In the genomic region with DNA sequence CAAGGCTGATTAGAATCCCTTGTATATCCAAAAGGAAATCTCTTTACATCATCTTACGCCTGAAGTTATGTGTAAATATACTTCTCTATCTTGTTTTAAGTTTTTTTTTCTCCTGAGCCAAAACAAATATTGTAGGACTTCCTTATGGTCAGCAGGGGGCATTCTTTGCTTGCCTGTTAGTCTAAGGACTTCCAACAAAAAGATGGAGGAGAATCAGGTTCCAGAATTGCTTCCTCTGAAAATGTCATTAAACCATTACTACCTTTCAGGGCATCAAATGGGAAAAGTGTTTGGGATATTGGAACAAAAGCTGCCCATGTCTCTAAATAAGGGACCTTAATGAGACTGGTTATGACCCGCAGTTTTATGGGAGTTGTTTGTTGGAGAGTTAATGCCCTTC, we compare ENCODE assay signal across 10 mouse cellular contexts. TPM values are rescaled to one million over a fixed set of nuclear protein-coding genes. Genes with fewer than 3 reads are reported as not detected.
DNase-seq lines count a peak whose midpoint lies in the region; ATAC-seq and TF ChIP-seq lines count a peak whose summit lies in the region.
"Had no signal": no experiment of that assay in that cellular context is flagged by ENCODE, and none has a peak within 500 bp of the region (broad histone marks: within the 10 kb centered on the region; RNA-seq: fewer than 3 reads in every experiment).

No protein-coding gene starts in this region.

- no peak overlapping the region for H3K4me3 ChIP-seq in heart, postnatal 0 days (ENCODE audit: low read depth, low read length)
- H3K4me3 ChIP-seq: liver, embryonic 13.5 days had no signal

- no peaks in the 10 kb centered on the region for H3K27me3 ChIP-seq in heart, postnatal 0 days (ENCODE audit: control insufficient read depth, insufficient read depth, low read length)
- H3K27me3 ChIP-seq: liver, embryonic 13.5 days had no signal

- DNase-seq in heart, postnatal 0 days (ENCODE audit: low spot score) = peak; percentile 37
- no peak for DNase-seq in heart, postnatal 36 days
- peak; percentile 64 for DNase-seq in 3T3-L1 (ENCODE audit: low read depth, low spot score)
- peak; percentile 30 for DNase-seq in Muller cell, postnatal 12 days (ENCODE audit: inconsistent ontology term)
- peak; percentile 38 for DNase-seq in kidney, postnatal 14 days
- no peak for DNase-seq in urinary bladder, postnatal 4 days (ENCODE audit: low spot score in 2 of 2)
- no peak for DNase-seq in frontal cortex, postnatal 14 days (ENCODE audit: low spot score in 2 of 2)
- no peak for DNase-seq in gastrocnemius, adult 8-10 months (ENCODE audit: low spot score in 2 of 2)
- DNase-seq: adrenal gland, postnatal 25 days; liver, embryonic 13.5 days had no signal

- peaks cover 53% of the 10 kb centered on the region for H3K36me3 ChIP-seq in heart, postnatal 0 days (replicated peaks; ENCODE audit: control insufficient read depth, insufficient read depth, low read length)

- no peak overlapping the region for H3K9ac ChIP-seq in heart, postnatal 0 days (replicated peaks; ENCODE audit: low read depth, low read length)
- H3K9ac ChIP-seq: liver, embryonic 13.5 days had no signal

- intact Hi-C loops in heart, postnatal 36 days (cut with DNase I) = loop anchor here (1.0 kb wide), 1 partner anchor 50 kb away; no protein-coding TSS in a partner anchor

- ATAC-seq in heart, postnatal 0 days (ENCODE audit: insufficient read depth, low read depth) = no peak; the same call in 1 of the 2 replicates

- H3K4me2 ChIP-seq in heart, postnatal 0 days (ENCODE audit: low read depth, low read length) = 0 out of 2 replicates have a peak overlapping the region, but pooled peaks have one; percentile 9
- H3K4me2 ChIP-seq: liver, embryonic 13.5 days had no signal

- peak; percentile 67 for TF ChIP-seq CTCF in heart, postnatal 0 days (IDR thresholded peaks at IDR 0.05; ENCODE audit: low read depth)

- WGBS in heart, postnatal 0 days = 71% methylated on average over 2 of the region's 2 CpGs

- H3K27ac ChIP-seq in heart, postnatal 0 days (ENCODE audit: low read depth) = no peak overlapping the region
- H3K27ac ChIP-seq: liver, embryonic 13.5 days had no signal

- no peaks in the 10 kb centered on the region for H3K4me1 ChIP-seq in heart, postnatal 0 days (ENCODE audit: control insufficient read depth, insufficient read depth)

- no peak for TF ChIP-seq EP300 in heart, postnatal 0 days (IDR thresholded peaks at IDR 0.05; ENCODE audit: low read depth)

- H3K9me3 ChIP-seq in heart, postnatal 0 days (replicated peaks; ENCODE audit: control insufficient read depth, low read length) = no peaks in the 10 kb centered on the region
- H3K9me3 ChIP-seq: liver, embryonic 13.5 days had no signal

RNA-seq across cellular contexts. Expression of gene Ormdl2, which starts 24.1 kb away (rescaled TPM):
- total RNA-seq in heart, postnatal 0 days (2014; rRNA removed; ENCODE audit: low replicate concordance) = 27.6 and 32.1 TPM in 2 replicates
- 20.2 and 26.7 TPM in 2 replicates for polyA plus RNA-seq in heart, postnatal 0 days (2015; fragmentation: Nextera tagmentation; extraction: Ambion mirVana)
- 1 to 10 TPM; 7.9 to 8.0 TPM for total RNA-seq in heart, postnatal 36 days (2021)
- total RNA-seq in gastrocnemius, adult 8-10 months (2022) = 1 to 10 TPM; 2.1 to 3.8 (median 2.7) TPM

RNA-seq across cellular contexts. Expression of gene Sarnp, which starts 28.4 kb away (rescaled TPM):
- 19.4 and 20.0 TPM in 2 replicates for total RNA-seq in heart, postnatal 0 days (2014; rRNA removed; ENCODE audit: low replicate concordance)
- 135 and 141 TPM in 2 replicates for polyA plus RNA-seq in heart, postnatal 0 days (2015; fragmentation: Nextera tagmentation; extraction: Ambion mirVana)
- total RNA-seq in heart, postnatal 36 days (2021) = 10 to 100 TPM; 38.0 to 39.1 TPM
- 10 to 100 TPM; 20.0 to 29.0 (median 24.0) TPM for total RNA-seq in gastrocnemius, adult 8-10 months (2022)

RNA-seq across cellular contexts. Expression of gene Tmem198b, which starts 41.3 kb away (rescaled TPM):
- 17.9 and 24.4 TPM in 2 replicates for total RNA-seq in heart, postnatal 0 days (2014; rRNA removed; ENCODE audit: low replicate concordance)
- polyA plus RNA-seq in heart, postnatal 0 days (2015; fragmentation: Nextera tagmentation; extraction: Ambion mirVana) = 11.1 and 11.6 TPM in 2 replicates
- 1 to 10 TPM; 6.8 to 7.0 TPM for total RNA-seq in heart, postnatal 36 days (2021)
- 1 to 10 TPM; 2.0 to 2.3 (median 2.2) TPM for total RNA-seq in gastrocnemius, adult 8-10 months (2022)

RNA-seq across cellular contexts. Expression of gene Dnajc14, which starts 41.7 kb away (rescaled TPM):
- total RNA-seq in heart, postnatal 0 days (2014; rRNA removed; ENCODE audit: low replicate concordance) = 28.6 and 29.7 TPM in 2 replicates
- 27.6 and 29.8 TPM in 2 replicates for polyA plus RNA-seq in heart, postnatal 0 days (2015; fragmentation: Nextera tagmentation; extraction: Ambion mirVana)
- total RNA-seq in heart, postnatal 36 days (2021) = 10 to 100 TPM; 32.8 to 36.4 TPM
- total RNA-seq in gastrocnemius, adult 8-10 months (2022) = 10 to 100 TPM; 23.5 to 27.2 (median 26.1) TPM

RNA-seq across cellular contexts. Expression of gene Gdf11, which starts 46.0 kb away (rescaled TPM):
- total RNA-seq in heart, postnatal 0 days (2014; rRNA removed; ENCODE audit: low replicate concordance) = 1.6 and 6.7 TPM in 2 replicates
- 1.5 and 1.7 TPM in 2 replicates for polyA plus RNA-seq in heart, postnatal 0 days (2015; fragmentation: Nextera tagmentation; extraction: Ambion mirVana)
- total RNA-seq in heart, postnatal 36 days (2021) = 1 to 10 TPM; 1.9 to 2.8 TPM
- 1 to 10 TPM; 2.7 to 8.9 (median 5.9) TPM for total RNA-seq in gastrocnemius, adult 8-10 months (2022)

Comparison
In these comparisons a context has a peak if more than half of its experiments do, and no peak if none do; other contexts are left out.
1. DNase-seq: peak in heart, postnatal 0 days (single experiment), 3T3-L1 (single experiment), Muller cell, postnatal 12 days (single experiment) and kidney, postnatal 14 days (single experiment); none in heart, postnatal 36 days (0 of 2), urinary bladder, postnatal 4 days (0 of 2), frontal cortex, postnatal 14 days (0 of 2) and gastrocnemius, adult 8-10 months (0 of 2).